Mouse (Mus musculus) liver, postnatal 0 days (tissue): ENCODE results near the gene Rtraf. TPM values are rescaled to one million over a fixed set of nuclear protein-coding genes. Genes with fewer than 3 reads are reported as not detected.

Source experiments
- ATAC-seq: fragments of 200-750 bp; cut with Nextera tagmentation; 2 replicates; pipeline ENCODE4 v1.8.0; 2017; ENCODE audit warnings: mild to moderate bottlenecking, moderate library complexity
- DNase-seq: peaks from one replicate; pipeline ENCODE4 v3.0.0-alpha.2; 2016
- H3K27ac ChIP-seq: fragments of 300-500 bp; sonication (generic); 2 replicates; pipeline ENCODE4 v1.5.1; 2014; ENCODE audit warnings: antibody characterized with exemption, moderate library complexity, mild to moderate bottlenecking, low read depth
- H3K27me3 ChIP-seq: fragments of 300-500 bp; sonication (generic); 2 replicates; pipeline ENCODE4 v1.6.1; 2014; ENCODE audit warnings: low read length, control low read depth, mixed read lengths; ENCODE audit not compliant: insufficient read depth
- H3K36me3 ChIP-seq: fragments of 300-500 bp; sonication (generic); replicated peaks from 2 replicates; pipeline ENCODE4 v1.6.1; 2014; ENCODE audit warnings: mild to moderate bottlenecking, control low read depth, low read length, moderate library complexity, mixed read lengths; ENCODE audit not compliant: insufficient read depth
- H3K4me1 ChIP-seq: fragments of 300-500 bp; sonication (generic); 2 replicates; pipeline ENCODE4 v1.6.1; 2014; ENCODE audit warnings: antibody characterized with exemption, mild to moderate bottlenecking, control low read depth; ENCODE audit not compliant: insufficient read depth
- H3K4me2 ChIP-seq: fragments of 300-500 bp; sonication (generic); 2 replicates; pipeline ENCODE4 v1.6.1; 2014; ENCODE audit warnings: low read depth, mild to moderate bottlenecking, low read length, moderate library complexity, mixed read lengths
- H3K4me3 ChIP-seq: fragments of 300-500 bp; sonication (generic); 2 replicates; pipeline ENCODE4 v1.5.1; 2014; ENCODE audit warnings: low read depth, low read length
- H3K9ac ChIP-seq: fragments of 300-500 bp; sonication (generic); replicated peaks from 2 replicates; pipeline ENCODE4 v1.6.1; 2014; ENCODE audit warnings: mild to moderate bottlenecking, moderate library complexity
- H3K9me3 ChIP-seq: fragments of 300-500 bp; sonication (generic); 2 replicates; pipeline ENCODE4 v1.6.1; 2016; ENCODE audit warnings: mild to moderate bottlenecking, control low read depth, low read length, mixed read lengths
- CTCF ChIP-seq: sonication (generic); IDR thresholded peaks from 2 replicates; pipeline ENCODE4 v1.5.1; 2016; ENCODE audit warnings: antibody characterized with exemption, low read depth
- EP300 ChIP-seq: IDR thresholded peaks from 2 replicates; pipeline ENCODE4 v1.6.1; 2016; ENCODE audit warnings: antibody characterized with exemption, low read depth, mild to moderate bottlenecking
- WGBS: fragments of 180-500 bp; shearing (Covaris S2); extraction: QIAGEN DNeasy Blood & Tissue Kit; methylation state at CpG from one replicate; pipeline ENCODE4 v1.1.7; 2014; ENCODE audit not compliant: insufficient replicate concordance; 5-methylcytosine and 5-hydroxymethylcytosine counted together
- polyA plus RNA-seq: library from polyadenylated mRNA; unstranded; fragments of >200 nt; fragmentation: Nextera tagmentation; extraction: Ambion mirVana; gene quantifications from 2 replicates; pipeline ENCODE4 v1.2.1, GENCODE M21; 2015

The Rtraf gene
- polyA plus RNA-seq, 1 experiment from 2014 or later = 100 TPM

GRCm38 (mm10) chr14:19774036-19774628, 49.5 kb downstream of the Rtraf start:
- Histone ChIP-seq H3K27ac (no peak overlapping the region), H3K27me3 (no peaks in the 10 kb centered on the region), H3K4me2 (no peak overlapping the region), H3K36me3 (0 out of 2 replicates have a peak, but pooled peaks cover 4% of the 10 kb centered on the region), H3K4me1 (peaks cover 8% of the 10 kb centered on the region; the same call in 1 of the 2 replicates), H3K4me3 (no peak overlapping the region), H3K9me3 (no peaks in the 10 kb centered on the region), H3K9ac (no peak overlapping the region)
- TF ChIP-seq EP300 = no peak
- no peak for TF ChIP-seq CTCF
- WGBS = 75% methylated on average over 13 of the region's 13 CpGs
- no peak for ATAC-seq
- no peak for DNase-seq

DNA sequence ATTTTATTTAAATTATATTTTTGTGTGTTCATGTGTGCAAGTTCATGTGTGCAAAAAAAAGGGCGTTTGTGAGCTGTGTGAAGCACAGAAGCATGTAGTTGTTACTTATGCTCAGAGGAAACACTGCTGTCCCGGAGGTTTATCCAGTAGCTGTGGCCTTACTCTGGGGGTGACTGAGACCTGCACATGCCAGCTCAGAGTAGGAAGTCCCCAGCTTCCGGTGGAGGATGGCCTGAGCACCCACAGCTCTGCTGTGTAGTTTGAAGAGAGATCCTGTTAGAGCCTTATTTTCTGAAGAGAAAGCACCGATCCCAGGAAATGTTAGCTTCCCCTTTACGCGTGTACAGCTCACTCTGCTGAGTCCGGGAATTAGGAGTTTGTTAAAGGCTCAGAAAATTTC, 52.5 kb downstream of the Rtraf start:
- no peak for ATAC-seq
- Histone ChIP-seq H3K4me3 (no peak overlapping the region), H3K36me3 (no peaks in the 10 kb centered on the region), H3K9ac (no peak overlapping the region), H3K9me3 (no peaks in the 10 kb centered on the region), H3K27me3 (no peaks in the 10 kb centered on the region), H3K4me1 (peaks cover 17% of the 10 kb centered on the region), H3K4me2 (no peak overlapping the region), H3K27ac (no peak overlapping the region; the same call in 1 of the 2 replicates)
- DNase-seq = no peak
- TF ChIP-seq EP300 (no peak), CTCF (no peak)
- WGBS = 38% methylated on average over 7 of the region's 7 CpGs

- Histone ChIP-seq H3K9ac (no peak overlapping the region), H3K27me3 (no peaks in the 10 kb centered on the region), H3K4me3 (no peak overlapping the region), H3K36me3 (no peaks in the 10 kb centered on the region), H3K9me3 (no peaks in the 10 kb centered on the region), H3K4me1 (peaks cover 17% of the 10 kb centered on the region), H3K27ac (no peak overlapping the region), H3K4me2 (no peak overlapping the region)
- no peak for TF ChIP-seq EP300
- TF ChIP-seq CTCF = no peak
- ATAC-seq (no peak), DNase-seq (no peak)
- WGBS = 64% methylated on average over 6 of the region's 6 CpGs
Measured at GRCm38 (mm10) chr14:19769441-19770200, 54.0 kb downstream of the Rtraf start.

- ATAC-seq = no peak
- WGBS = 79% methylated on average over 6 of the region's 6 CpGs
- no peaks in the 10 kb centered on the region for H3K27me3 ChIP-seq
- no peaks in the 10 kb centered on the region for H3K9me3 ChIP-seq
- no peak overlapping the region for H3K4me2 ChIP-seq
- no peaks in the 10 kb centered on the region for H3K36me3 ChIP-seq
- H3K4me1 ChIP-seq = peaks cover 23% of the 10 kb centered on the region
- DNase-seq = no peak
- no peak overlapping the region for H3K27ac ChIP-seq
- no peak overlapping the region for H3K9ac ChIP-seq
- no peak for TF ChIP-seq EP300
- TF ChIP-seq CTCF = no peak
- H3K4me3 ChIP-seq = no peak overlapping the region
Measured at GRCm38 (mm10) chr14:19768648-19769047, 55.0 kb downstream of the Rtraf start.

DNA sequence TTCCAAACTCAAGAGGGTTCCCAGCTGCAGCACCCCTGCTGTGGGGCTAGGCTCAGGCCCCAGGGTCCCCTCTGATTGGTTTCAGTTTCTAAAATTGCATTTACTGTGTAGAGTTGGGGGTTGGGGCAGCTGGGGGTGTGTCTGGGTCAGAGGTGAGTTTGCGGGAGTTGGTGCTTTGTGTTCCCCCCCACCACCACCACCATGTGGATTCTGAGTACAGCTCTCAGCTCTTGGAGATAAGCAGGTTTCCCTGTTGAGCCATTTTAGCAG, 57.3 kb downstream of the Rtraf start:
- Histone ChIP-seq H3K27ac (no peak overlapping the region), H3K9ac (no peak overlapping the region), H3K4me1 (peaks cover 23% of the 10 kb centered on the region), H3K4me3 (no peak overlapping the region), H3K36me3 (no peaks in the 10 kb centered on the region), H3K4me2 (no peak overlapping the region), H3K9me3 (no peaks in the 10 kb centered on the region), H3K27me3 (no peaks in the 10 kb centered on the region)
- DNase-seq (peak; percentile 24), ATAC-seq (peak; percentile 43; the same call in 1 of the 2 replicates)
- 42% methylated on average over 1 of the region's 1 CpGs for WGBS
- no peak for TF ChIP-seq EP300
- TF ChIP-seq CTCF = no peak

DNA sequence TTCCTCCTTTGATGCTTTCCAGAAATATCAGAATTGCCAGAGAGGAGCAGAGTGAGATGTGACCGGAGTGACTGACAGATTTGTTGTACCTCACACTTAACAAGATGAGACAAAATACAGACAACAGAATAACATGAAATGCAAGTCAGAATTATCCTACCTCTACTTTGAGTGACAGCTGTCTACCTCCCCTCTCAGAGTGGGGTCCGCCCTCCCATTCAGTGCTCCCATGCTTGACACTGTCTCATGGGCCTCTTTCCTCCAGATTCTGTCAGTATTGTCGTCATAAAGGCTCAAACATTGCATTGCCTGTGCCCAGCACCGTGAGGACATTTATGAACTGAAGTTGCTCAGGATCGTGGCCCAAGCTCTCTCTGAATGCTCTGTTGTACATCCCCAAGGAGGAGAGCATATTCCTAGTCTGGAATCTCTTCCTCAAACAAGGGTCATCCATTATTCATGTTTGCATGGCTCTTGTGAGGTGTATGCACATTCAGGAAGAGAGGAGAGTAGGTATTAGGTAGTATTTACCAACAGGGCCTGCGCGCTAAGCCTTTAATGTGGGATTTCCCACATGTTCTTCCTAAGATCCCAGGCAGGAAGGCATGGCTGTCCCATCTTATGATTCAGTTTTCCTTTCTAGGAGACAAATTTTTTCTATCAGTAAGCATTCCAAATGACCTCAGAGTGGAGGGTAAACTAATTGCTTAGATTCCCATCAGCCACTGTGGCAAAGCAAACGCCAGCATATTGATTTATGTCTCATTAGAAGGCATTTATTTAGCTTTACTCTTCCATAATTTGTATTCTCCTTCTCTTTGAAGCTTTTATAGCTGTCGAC, 57.9 kb downstream of the Rtraf start:
- Histone ChIP-seq H3K27ac (no peak overlapping the region), H3K9ac (no peak overlapping the region), H3K27me3 (no peaks in the 10 kb centered on the region), H3K4me2 (no peak overlapping the region), H3K9me3 (no peaks in the 10 kb centered on the region), H3K4me1 (peaks cover 23% of the 10 kb centered on the region), H3K36me3 (no peaks in the 10 kb centered on the region), H3K4me3 (no peak overlapping the region)
- ATAC-seq (no peak; the same call in 1 of the 2 replicates), DNase-seq (no peak)
- WGBS = 69% methylated on average over 9 of the region's 9 CpGs
- TF ChIP-seq CTCF (no peak), EP300 (no peak)
